Mouse (Mus musculus) myocyte (in vitro differentiated cells): ENCODE results near the gene Ube2e1. TPM values are rescaled to one million over a fixed set of nuclear protein-coding genes. Genes with fewer than 3 reads are reported as not detected.

Experiments
- H3K27me3 ChIP-seq: one replicate; pipeline ENCODE4 v1.6.1; 2011; ENCODE audit not compliant: control insufficient read depth, insufficient read depth, insufficient read length
- H3K36me3 ChIP-seq: one replicate; pipeline ENCODE4 v1.6.1; 2011; ENCODE audit not compliant: control insufficient read depth, insufficient read depth
- H3K4me2 ChIP-seq: one replicate; pipeline ENCODE4 v1.6.1; 2011; ENCODE audit warnings: low read depth, control low read depth
- H3K4me3 ChIP-seq: one replicate; pipeline ENCODE4 v1.5.1; 2011; ENCODE audit warnings: mild to moderate bottlenecking, control low read depth, moderate library complexity
- H3K79me2 ChIP-seq: one replicate; pipeline ENCODE4 v1.6.1; 2011; ENCODE audit not compliant: control insufficient read depth, insufficient read depth
- H3ac ChIP-seq: one replicate; pipeline ENCODE4 v1.6.1; 2011; ENCODE audit not compliant: control insufficient read depth, insufficient read length
- CEBPB ChIP-seq: IDR thresholded peaks from 2 replicates; pipeline ENCODE4 v1.6.1; 2011; ENCODE audit warnings: mild to moderate bottlenecking, moderate library complexity; ENCODE audit not compliant: poor library complexity, insufficient read depth, severe bottlenecking
- E2F4 ChIP-seq: IDR thresholded peaks from one replicate; pipeline ENCODE4 v1.6.1; 2011; ENCODE audit warnings: mild to moderate bottlenecking, control low read depth, moderate library complexity; ENCODE audit not compliant: insufficient read depth
- MAX ChIP-seq: IDR thresholded peaks from one replicate; pipeline ENCODE4 v1.6.1; 2011; ENCODE audit warnings: low read depth, mild to moderate bottlenecking, control low read depth
- MYOD1 ChIP-seq, 3 experiments: IDR thresholded peaks; one replicate each; pipeline ENCODE4 v1.6.1; 2011; ENCODE audit warnings: control low read depth in 2 of 3, low read depth in 2 of 3, mild to moderate bottlenecking in 2 of 3, moderate library complexity in 1 of 3; ENCODE audit not compliant: insufficient read length in 2 of 3, control insufficient read depth in 1 of 3
- MYOG ChIP-seq, 3 experiments: IDR thresholded peaks; one replicate each; pipeline ENCODE4 v1.6.1; 2011; ENCODE audit warnings: control low read depth in 2 of 3, low read depth in 2 of 3, mild to moderate bottlenecking in 2 of 3; ENCODE audit not compliant: insufficient read length in 2 of 3, control insufficient read depth in 1 of 3, insufficient read depth in 1 of 3
- POLR2A ChIP-seq: IDR thresholded peaks from one replicate; pipeline ENCODE4 v1.6.1; 2011; ENCODE audit warnings: low read depth, mild to moderate bottlenecking, control low read depth, moderate library complexity; ENCODE audit not compliant: insufficient read length
- POLR2AphosphoS2 ChIP-seq: IDR thresholded peaks from one replicate; pipeline ENCODE4 v1.6.1; 2011; ENCODE audit warnings: low read depth, control low read depth; ENCODE audit not compliant: insufficient read length
- REST ChIP-seq: IDR thresholded peaks from one replicate; pipeline ENCODE4 v1.6.1; 2011; ENCODE audit warnings: mild to moderate bottlenecking, control low read depth, moderate library complexity; ENCODE audit not compliant: insufficient read depth, insufficient read length
- SRF ChIP-seq: IDR thresholded peaks from one replicate; pipeline ENCODE4 v1.6.1; 2011; ENCODE audit warnings: low read depth; ENCODE audit not compliant: control insufficient read depth, insufficient read length
- TCF12 ChIP-seq: IDR thresholded peaks from one replicate; pipeline ENCODE4 v1.6.1; 2011; ENCODE audit warnings: mild to moderate bottlenecking, control low read depth; ENCODE audit not compliant: poor library complexity, insufficient read depth, severe bottlenecking
- TCF3 ChIP-seq: IDR thresholded peaks from one replicate; pipeline ENCODE4 v1.6.1; 2011; ENCODE audit warnings: low read depth, control low read depth; ENCODE audit not compliant: insufficient read length
- USF1 ChIP-seq: IDR thresholded peaks from one replicate; pipeline ENCODE4 v1.6.1; 2011; ENCODE audit warnings: low read depth, mild to moderate bottlenecking, control low read depth, moderate library complexity
- polyA plus RNA-seq: library from polyadenylated mRNA; unstranded; fragments of >200 nt; fragmentation: generic; extraction: Trizol; gene quantifications from one replicate; pipeline ENCODE4 v1.2.1, GENCODE M21; 2012; ENCODE audit warnings: missing spikeins

The Ube2e1 gene
- polyA plus RNA-seq, 1 experiment, result 34.4 TPM

DNA sequence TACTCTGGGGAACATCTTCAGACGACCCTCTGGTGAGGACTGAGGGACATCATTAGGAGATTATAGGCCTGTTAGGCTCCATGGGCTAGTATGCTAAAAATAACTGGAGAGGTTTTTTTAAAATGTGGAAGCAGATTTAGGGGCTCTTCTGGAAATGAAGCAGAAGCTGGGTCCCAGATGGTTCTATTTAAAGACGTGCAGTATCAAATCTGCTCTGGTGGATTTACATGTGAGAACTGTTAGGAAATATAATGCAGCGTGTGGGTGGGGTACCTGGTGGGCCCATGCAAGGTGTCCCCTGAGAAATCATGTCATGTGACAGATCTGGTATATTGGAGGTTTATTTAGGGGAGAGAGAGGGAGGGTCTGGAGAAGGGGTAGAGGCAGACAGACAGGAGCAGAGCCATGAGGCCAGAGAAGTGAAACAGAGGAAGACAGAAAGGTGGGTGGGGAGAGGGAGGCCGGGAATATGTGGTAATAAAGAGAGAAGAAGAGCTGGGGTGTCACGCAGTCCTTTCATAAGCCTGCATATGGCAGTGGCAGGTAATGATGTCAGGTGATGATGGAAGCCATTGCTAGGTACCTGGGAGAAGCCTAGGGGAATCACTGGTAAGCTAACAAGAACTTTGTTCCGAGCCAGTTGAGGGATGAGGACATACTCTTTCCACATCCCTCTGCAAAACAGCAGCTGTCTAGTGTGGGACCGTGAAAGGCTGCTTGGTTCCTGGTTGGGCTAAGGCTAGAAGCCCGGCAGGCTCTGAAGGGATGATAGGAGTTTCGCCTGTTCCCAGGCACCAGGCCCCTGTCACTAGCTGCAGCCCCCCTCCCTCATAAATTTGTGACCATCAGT is 41.3 kb upstream of the Ube2e1 start:
- TF ChIP-seq POLR2A, result no peak
- TF ChIP-seq REST, result no peak
- Histone ChIP-seq H3ac (no peak overlapping the region), H3K27me3 (no peaks in the 10 kb centered on the region), H3K36me3 (no peaks in the 10 kb centered on the region), H3K4me3 (no peak overlapping the region), H3K4me2 (no peak overlapping the region), H3K79me2 (no peaks in the 10 kb centered on the region)

DNA sequence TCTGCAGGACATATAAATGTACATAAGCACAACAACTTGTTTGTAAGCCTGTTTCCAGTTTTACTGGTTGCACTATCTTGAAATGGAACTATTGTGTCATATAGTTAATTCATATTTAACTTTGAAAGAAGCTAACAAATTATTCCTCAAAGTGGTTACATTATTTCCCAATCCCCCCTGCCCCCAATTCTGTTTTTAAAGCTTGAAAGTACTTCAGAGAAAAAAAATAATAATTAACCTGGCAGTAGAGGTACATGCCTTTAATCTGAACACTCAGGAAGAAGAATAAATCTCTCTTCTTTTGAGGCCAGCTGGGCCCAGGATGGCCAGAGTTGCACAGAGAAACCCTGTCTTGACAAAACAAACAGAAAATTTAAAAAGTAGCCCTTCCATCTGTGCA is 37.4 kb upstream of the Ube2e1 start:
- Histone ChIP-seq H3K4me3 (no peak overlapping the region), H3ac (no peak overlapping the region), H3K36me3 (no peaks in the 10 kb centered on the region), H3K79me2 (no peaks in the 10 kb centered on the region), H3K27me3 (no peaks in the 10 kb centered on the region), H3K4me2 (no peak overlapping the region)
- TF ChIP-seq POLR2A (no peak), REST (no peak), MAX (no peak), MYOD1 (IDR thresholded peaks at IDR 0.05; ENCODE audit: control insufficient read depth in 1 of 3, insufficient read length in 2 of 3, low read depth in 2 of 3) (no peak), CEBPB (no peak), E2F4 (no peak), MYOG (IDR thresholded peaks at IDR 0.05; ENCODE audit: control insufficient read depth in 1 of 3, insufficient read depth in 1 of 3, insufficient read length in 2 of 3, low read depth in 2 of 3) (no peak), POLR2AphosphoS2 (no peak), USF1 (no peak), SRF (no peak), TCF12 (no peak)

DNA sequence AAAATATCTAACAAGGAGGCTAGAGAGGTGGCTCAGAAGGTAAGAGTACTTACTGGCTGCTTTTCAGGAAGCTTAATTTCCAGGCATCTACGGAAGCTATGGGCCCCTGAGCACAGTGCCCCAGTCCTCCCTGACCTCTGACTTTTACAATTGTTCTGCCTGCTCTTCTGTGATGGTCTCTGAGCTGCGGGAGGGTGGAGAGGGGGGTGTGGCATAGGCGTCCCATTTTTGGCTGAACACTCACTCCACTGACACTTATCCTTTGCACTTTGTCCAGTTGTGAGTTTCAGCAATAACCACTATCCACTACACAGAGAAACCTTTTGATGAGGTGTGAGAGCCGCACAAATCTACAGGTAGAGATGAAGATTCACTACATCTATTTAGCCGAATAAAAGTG is 35.4 kb upstream of the Ube2e1 start:
- no peaks in the 10 kb centered on the region for H3K36me3 ChIP-seq
- no peak overlapping the region for H3K4me3 ChIP-seq
- no peak overlapping the region for H3K4me2 ChIP-seq
- H3K79me2 ChIP-seq, result no peaks in the 10 kb centered on the region
- no peaks in the 10 kb centered on the region for H3K27me3 ChIP-seq
- no peak for TF ChIP-seq POLR2A
- TF ChIP-seq REST, result no peak
- TF ChIP-seq SRF, result no peak
- no peak overlapping the region for H3ac ChIP-seq

DNA sequence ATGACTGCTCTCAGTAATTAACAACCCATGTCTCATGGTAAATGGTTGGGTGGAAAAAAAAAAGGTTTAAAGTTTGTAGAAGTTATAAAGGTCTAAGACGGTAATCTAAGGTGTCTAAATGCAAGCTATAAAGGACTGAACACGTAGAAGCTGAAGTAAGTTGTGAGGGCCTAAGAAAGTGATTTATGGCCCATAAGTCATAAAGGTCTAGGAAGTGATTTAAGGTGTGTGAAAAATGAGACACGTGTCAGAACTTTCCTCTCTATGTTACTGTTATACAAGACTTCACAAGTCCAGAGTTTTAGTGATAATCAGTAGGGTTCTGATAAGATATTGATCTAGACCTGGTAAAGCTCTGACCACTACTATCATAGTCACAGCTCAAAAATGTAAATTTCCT is 32.7 kb upstream of the Ube2e1 start:
- Histone ChIP-seq H3K4me2 (no peak overlapping the region), H3ac (no peak overlapping the region), H3K79me2 (no peaks in the 10 kb centered on the region), H3K27me3 (no peaks in the 10 kb centered on the region), H3K4me3 (no peak overlapping the region), H3K36me3 (no peaks in the 10 kb centered on the region)
- TF ChIP-seq TCF3, result no peak
- TF ChIP-seq MYOG (IDR thresholded peaks at IDR 0.05; ENCODE audit: control insufficient read depth in 1 of 3, insufficient read depth in 1 of 3, insufficient read length in 2 of 3, low read depth in 2 of 3), result no peak
- no peak for TF ChIP-seq POLR2A
- no peak for TF ChIP-seq MYOD1 (IDR thresholded peaks at IDR 0.05; ENCODE audit: control insufficient read depth in 1 of 3, insufficient read length in 2 of 3, low read depth in 2 of 3)
- no peak for TF ChIP-seq E2F4
- no peak for TF ChIP-seq CEBPB

DNA sequence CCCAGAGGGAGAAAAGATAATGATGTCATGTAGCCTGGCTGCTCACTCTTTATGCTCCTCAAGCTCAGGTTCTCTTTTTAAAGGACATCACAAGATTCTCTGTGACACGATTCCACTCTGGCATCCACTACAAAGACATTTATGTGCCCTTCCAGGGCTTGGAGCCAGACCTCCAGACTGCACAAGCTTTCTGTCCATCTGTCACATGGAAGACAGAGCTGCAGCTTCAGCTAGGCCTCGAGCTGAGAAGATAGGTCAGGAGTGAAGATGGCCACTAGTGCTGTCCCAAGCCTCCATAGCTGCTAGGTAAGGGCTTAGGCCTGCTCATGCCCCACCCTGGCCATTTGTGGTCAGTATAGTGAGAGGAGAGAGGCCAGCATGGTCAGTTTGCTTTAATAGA is 24.8 kb upstream of the Ube2e1 start:
- no peak overlapping the region for H3K4me2 ChIP-seq
- no peaks in the 10 kb centered on the region for H3K79me2 ChIP-seq
- H3K36me3 ChIP-seq, result no peaks in the 10 kb centered on the region
- H3K4me3 ChIP-seq, result no peak overlapping the region
- H3K27me3 ChIP-seq, result no peaks in the 10 kb centered on the region
- H3ac ChIP-seq, result no peak overlapping the region
- TF ChIP-seq MYOG (IDR thresholded peaks at IDR 0.05; ENCODE audit: control insufficient read depth in 1 of 3, insufficient read depth in 1 of 3, insufficient read length in 2 of 3, low read depth in 2 of 3) (no peak), SRF (no peak), TCF12 (no peak), POLR2A (no peak), TCF3 (no peak), USF1 (no peak), REST (no peak), POLR2AphosphoS2 (no peak), E2F4 (no peak), CEBPB (no peak), MYOD1 (IDR thresholded peaks at IDR 0.05; ENCODE audit: control insufficient read depth in 1 of 3, insufficient read length in 2 of 3, low read depth in 2 of 3) (no peak), MAX (no peak)
